Mouse (Mus musculus) forebrain, embryonic 15.5 days (tissue): ENCODE data around the gene Bcor. TPM values are rescaled to one million over a fixed set of nuclear protein-coding genes. Genes with fewer than 3 reads are reported as not detected.

Source experiments
- ATAC-seq: fragments of 200-750 bp; cut with Nextera tagmentation; replicated peaks from 2 replicates; pipeline ENCODE4 v1.8.0; 2017; ENCODE audit warnings: mild to moderate bottlenecking, moderate TSS enrichment, moderate library complexity
- H3K27ac ChIP-seq: fragments of 300-500 bp; sonication (generic); replicated peaks from 2 replicates; pipeline ENCODE4 v1.5.1; 2015; ENCODE audit warnings: mild to moderate bottlenecking, inconsistent platforms
- H3K27me3 ChIP-seq: fragments of 300-500 bp; sonication (generic); 2 replicates; pipeline ENCODE4 v1.6.1; 2015; ENCODE audit warnings: inconsistent platforms
- H3K36me3 ChIP-seq: fragments of 300-500 bp; sonication (generic); 2 replicates; pipeline ENCODE4 v1.6.1; 2015; ENCODE audit warnings: mild to moderate bottlenecking, inconsistent platforms
- H3K4me1 ChIP-seq: fragments of 300-500 bp; sonication (generic); 2 replicates; pipeline ENCODE4 v1.6.1; 2015; ENCODE audit warnings: inconsistent platforms
- H3K4me2 ChIP-seq: fragments of 300-500 bp; sonication (generic); replicated peaks from 2 replicates; pipeline ENCODE4 v1.6.1; 2015; ENCODE audit warnings: mild to moderate bottlenecking, inconsistent platforms
- H3K4me3 ChIP-seq: fragments of 300-500 bp; sonication (generic); 2 replicates; pipeline ENCODE4 v1.5.1; 2015; ENCODE audit warnings: mild to moderate bottlenecking, inconsistent platforms
- H3K9ac ChIP-seq: fragments of 300-500 bp; sonication (generic); replicated peaks from 2 replicates; pipeline ENCODE4 v1.6.1; 2015; ENCODE audit warnings: mild to moderate bottlenecking, inconsistent platforms
- H3K9me3 ChIP-seq: fragments of 300-500 bp; sonication (generic); 2 replicates; pipeline ENCODE4 v1.6.1; 2016; ENCODE audit warnings: inconsistent platforms
- WGBS: fragments of 180-500 bp; shearing (Covaris S2); methylation state at CpG from one replicate; pipeline ENCODE4 v1.1.7; 2015; ENCODE audit warnings: mixed read lengths; 5-methylcytosine and 5-hydroxymethylcytosine counted together
- polyA plus RNA-seq: library from polyadenylated mRNA; unstranded; fragments of >200 nt; fragmentation: Nextera tagmentation; extraction: Ambion mirVana; gene quantifications from 2 replicates; pipeline ENCODE4 v1.2.1, GENCODE M21; 2015

Gene Bcor
- polyA plus RNA-seq, 1 experiment from 2014 or later: 18.6 TPM

DNA sequence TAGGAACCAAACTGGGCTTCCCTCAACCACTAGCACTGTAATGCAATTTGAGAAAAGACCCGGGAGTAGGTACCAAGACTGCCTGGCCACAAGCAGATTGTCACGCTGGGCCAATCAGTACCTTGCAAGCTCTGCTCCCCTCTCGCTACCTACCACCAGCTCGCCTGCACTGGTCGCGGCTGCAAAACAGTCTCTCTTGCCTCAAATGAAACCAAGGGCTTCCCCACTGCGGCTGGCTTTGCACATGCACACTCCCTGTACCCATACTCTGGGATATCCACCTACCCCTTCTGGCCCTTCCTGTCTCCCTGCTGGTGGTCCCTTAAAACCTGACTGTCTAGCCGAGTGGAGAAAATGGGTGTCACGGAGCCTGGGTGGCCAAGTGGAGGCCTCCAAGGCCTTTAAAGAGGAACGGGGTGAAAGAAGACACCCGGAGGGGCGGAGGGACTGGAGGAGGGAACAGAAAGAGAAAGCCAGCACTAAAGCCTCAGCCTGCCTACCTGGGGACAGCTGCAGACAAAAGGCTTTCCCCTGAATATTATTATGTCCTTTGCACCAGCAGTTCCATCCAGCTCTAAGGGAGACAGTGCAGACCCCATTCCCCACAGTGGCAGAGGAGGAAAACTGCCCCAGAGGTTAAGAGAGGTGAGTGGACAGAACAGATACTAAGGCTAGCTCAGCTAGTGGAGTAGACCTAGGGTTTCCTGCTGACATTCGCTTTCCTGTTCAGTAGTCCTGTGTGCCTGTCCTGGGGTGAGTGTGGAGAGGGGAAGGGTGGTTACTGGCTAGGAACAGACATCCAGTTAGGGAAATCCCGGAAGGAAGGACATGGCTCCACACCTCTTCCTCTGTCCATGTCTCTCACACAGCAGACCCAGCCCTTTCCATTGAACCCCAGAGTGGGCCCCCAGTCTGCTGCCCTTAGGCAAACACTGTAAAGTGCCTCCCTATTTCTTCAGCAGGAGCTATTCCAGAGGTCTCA is 30.0 kb downstream of the Bcor start:
- WGBS: 27% methylated on average over 14 of the region's 14 CpGs
- Histone ChIP-seq H3K4me1 (peaks cover 43% of the 10 kb centered on the region), H3K36me3 (no peaks in the 10 kb centered on the region)

DNA sequence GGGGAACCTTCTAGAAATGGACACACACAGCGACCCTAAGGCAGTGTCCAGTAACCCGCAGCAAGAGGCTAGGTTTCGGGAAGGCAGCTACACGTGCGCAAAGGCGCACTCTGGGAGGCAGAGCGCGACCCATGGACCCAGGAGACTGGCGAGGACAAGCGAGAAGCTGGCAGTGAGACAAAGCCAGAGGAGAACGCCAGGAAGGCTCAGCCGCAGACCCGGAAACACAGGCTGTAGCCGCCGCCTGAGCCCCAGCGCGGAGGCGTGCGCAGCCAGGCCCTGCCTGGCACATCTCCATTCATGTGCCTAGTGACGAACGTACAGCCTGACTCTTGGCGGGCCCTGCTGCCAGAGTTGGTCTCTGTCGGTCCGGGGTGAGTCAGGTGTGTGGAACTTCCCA is 30.9 kb downstream of the Bcor start:
- Histone ChIP-seq H3K4me3 (peak overlapping the region; percentile 65), H3K27me3 (peaks cover 35% of the 10 kb centered on the region; the same call in 1 of the 2 replicates), H3K36me3 (no peaks in the 10 kb centered on the region), H3K9me3 (no peaks in the 10 kb centered on the region), H3K4me1 (peaks cover 38% of the 10 kb centered on the region), H3K4me2 (peak overlapping the region; percentile 63), H3K9ac (no peak overlapping the region), H3K27ac (0 out of 2 replicates have a peak overlapping the region, but pooled peaks have one; percentile 1)
- ATAC-seq: 0 out of 2 replicates have a peak, but pooled peaks have one; percentile 17
- WGBS: 9% methylated on average over 24 of the region's 24 CpGs

More for the DNA sequence above, 30.0 kb downstream of the Bcor start:
- Histone ChIP-seq H3K4me2 (no peak overlapping the region), H3K27me3 (peaks cover 35% of the 10 kb centered on the region; the same call in 1 of the 2 replicates), H3K4me3 (no peak overlapping the region), H3K27ac (no peak overlapping the region), H3K9ac (no peak overlapping the region), H3K9me3 (no peaks in the 10 kb centered on the region)
- no peak for ATAC-seq

DNA sequence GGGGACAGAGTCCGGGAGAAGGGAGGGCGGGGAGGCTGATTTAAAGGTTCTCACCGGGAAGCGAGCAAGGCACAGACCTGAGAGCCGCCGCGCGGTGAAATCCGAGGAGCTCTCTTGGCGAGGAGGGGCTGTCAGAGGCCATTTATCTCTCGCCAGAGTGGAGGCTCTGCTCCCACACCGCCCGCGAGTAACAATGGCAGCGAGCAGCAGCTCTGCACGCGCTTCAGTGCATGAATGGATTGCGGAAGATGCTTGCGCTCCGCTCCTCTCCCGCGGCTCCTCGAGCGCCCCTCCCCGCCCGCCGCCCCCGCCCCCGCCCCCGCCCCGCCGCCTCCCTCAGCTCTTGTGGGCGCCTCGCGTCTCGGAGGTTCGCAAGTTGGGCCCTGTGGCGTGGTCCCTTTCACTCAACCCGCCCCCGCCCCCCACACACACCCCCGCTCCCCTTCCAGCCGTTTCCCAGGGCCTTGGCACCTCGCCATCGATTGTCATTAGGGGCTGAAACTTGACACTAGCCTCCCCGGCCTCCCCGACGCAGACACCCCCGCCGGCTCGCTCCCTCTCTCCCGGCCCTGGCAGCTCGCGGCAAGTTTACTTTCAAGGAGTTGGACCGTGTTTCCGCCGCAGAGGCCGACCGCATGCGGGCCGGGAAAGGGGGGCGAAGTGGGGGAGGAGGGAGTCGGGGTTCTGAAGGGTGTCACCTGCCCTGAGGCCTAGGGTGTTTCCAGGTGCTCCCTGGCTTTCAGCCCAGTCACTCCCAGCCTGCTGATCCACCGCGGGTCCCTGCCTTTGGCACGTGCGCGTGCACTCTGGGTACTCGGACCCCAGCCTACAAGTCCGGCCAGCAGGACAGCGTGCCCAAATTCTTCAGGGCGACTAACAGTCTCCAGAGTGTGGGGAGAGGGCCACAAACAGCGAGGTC is 31.7 kb downstream of the Bcor start:
- Histone ChIP-seq H3K9ac (peak overlapping the region; percentile 79), H3K4me2 (peak overlapping the region; percentile 63), H3K27me3 (peaks cover 35% of the 10 kb centered on the region; the same call in 1 of the 2 replicates), H3K4me3 (peak overlapping the region; percentile 65), H3K27ac (peak overlapping the region; percentile 91), H3K36me3 (no peaks in the 10 kb centered on the region), H3K9me3 (no peaks in the 10 kb centered on the region), H3K4me1 (peaks cover 38% of the 10 kb centered on the region)
- WGBS: 2% methylated on average over 53 of the region's 72 CpGs
- peak; percentile 78 for ATAC-seq

DNA sequence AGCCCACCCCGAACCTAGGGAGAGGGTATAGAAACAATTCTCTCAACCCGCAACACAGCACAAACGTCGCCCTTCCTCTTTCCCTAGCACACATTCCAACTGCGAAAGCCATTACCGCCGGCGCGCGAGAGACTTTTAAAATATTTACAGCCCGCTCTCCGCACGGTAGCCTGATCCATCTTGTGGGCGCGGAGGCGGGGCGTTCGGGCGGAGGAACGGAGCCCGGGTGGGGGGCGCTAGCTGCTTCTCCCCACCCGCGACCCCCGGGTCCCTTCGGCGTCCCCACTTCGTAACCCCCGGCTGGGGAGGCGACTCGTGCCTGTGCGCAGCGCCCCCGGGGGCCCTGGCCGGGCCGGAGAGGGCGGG is 32.4 kb downstream of the Bcor start:
- peaks cover 35% of the 10 kb centered on the region; the same call in 1 of the 2 replicates for H3K27me3 ChIP-seq
- WGBS: 3% methylated on average over 31 of the region's 37 CpGs
- peak overlapping the region; percentile 91 for H3K27ac ChIP-seq
- ATAC-seq: peak; percentile 31
- peaks cover 40% of the 10 kb centered on the region for H3K4me1 ChIP-seq
- peak overlapping the region; percentile 79 for H3K9ac ChIP-seq
- H3K36me3 ChIP-seq: no peaks in the 10 kb centered on the region
- no peaks in the 10 kb centered on the region for H3K9me3 ChIP-seq
- peak overlapping the region; percentile 63 for H3K4me2 ChIP-seq
- peak overlapping the region; percentile 65 for H3K4me3 ChIP-seq

DNA sequence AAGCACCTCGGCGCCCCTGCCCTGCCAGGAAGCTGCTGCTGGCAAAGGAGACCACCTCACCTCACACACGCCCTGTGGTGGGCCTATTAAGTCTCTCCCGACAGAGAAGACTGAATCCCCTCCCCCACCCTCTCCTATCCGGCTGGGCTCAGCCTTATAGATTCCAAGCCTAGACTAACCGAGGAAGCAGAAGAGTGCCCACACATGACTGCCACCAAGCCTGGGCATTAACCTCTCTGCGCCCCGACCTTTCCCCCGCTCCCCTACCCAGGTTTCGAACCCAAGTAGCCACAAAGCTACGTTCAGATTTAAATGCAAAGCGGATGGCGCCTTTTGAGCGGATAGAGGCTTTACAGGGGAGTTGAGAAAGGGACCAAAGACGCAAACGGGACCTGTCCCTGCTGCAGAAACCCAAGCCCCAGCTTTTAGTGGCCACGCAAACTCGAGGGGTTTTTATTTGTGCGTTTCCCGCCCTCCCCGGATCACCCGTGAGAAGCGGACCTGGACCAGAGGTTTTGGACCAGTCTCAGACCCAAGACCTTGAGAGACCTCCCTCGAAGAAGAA is 33.0 kb downstream of the Bcor start:
- Histone ChIP-seq H3K27ac (no peak overlapping the region; the same call in 1 of the 2 replicates), H3K9me3 (no peaks in the 10 kb centered on the region), H3K4me3 (peak overlapping the region; percentile 65), H3K4me2 (peak overlapping the region; percentile 63), H3K9ac (peak overlapping the region; percentile 79), H3K4me1 (peaks cover 41% of the 10 kb centered on the region), H3K36me3 (no peaks in the 10 kb centered on the region), H3K27me3 (peaks cover 32% of the 10 kb centered on the region; the same call in 1 of the 2 replicates)
- ATAC-seq: no peak
- WGBS: 7% methylated on average over 24 of the region's 24 CpGs

DNA sequence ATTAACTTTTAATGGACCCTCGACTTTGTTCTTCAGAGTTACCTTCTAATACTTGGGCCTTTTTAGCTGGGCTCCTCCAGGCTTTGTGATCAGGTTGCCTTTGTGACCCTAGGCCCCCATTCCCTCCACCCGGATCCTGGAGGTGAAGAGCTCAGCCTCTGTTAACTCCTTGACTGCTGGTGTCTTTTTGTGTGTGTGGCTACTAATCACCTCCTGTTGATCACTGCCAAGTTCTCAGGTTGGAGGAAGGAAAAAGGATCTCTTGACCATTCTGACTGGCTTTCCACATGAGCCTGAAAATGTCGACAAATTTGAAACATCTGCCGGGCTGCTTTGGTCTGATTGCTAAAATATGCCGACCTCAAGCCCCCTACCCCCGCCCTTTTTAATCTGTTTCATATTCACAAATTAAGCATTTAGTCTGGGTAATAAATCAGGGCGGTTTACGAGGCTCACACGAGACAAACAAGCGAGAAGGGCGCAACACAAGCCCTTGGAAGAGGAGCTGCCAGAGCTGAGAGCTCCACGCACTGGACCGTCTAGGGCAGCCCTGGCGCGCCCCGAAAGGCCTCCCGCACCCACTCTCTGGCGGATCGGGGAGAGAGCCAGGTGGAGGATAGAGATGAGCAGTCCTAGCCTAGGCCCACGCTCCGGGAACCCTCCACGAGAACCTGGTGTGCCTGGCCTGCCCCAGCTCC is 33.6 kb downstream of the Bcor start:
- no peak overlapping the region for H3K27ac ChIP-seq
- no peak for ATAC-seq
- H3K4me1 ChIP-seq: peaks cover 41% of the 10 kb centered on the region
- peak overlapping the region; percentile 79 for H3K9ac ChIP-seq
- H3K4me2 ChIP-seq: peak overlapping the region; percentile 63
- H3K36me3 ChIP-seq: no peaks in the 10 kb centered on the region
- peak overlapping the region; percentile 65 for H3K4me3 ChIP-seq
- peaks cover 30% of the 10 kb centered on the region; the same call in 1 of the 2 replicates for H3K27me3 ChIP-seq
- 17% methylated on average over 21 of the region's 22 CpGs for WGBS
- no peaks in the 10 kb centered on the region for H3K9me3 ChIP-seq

DNA sequence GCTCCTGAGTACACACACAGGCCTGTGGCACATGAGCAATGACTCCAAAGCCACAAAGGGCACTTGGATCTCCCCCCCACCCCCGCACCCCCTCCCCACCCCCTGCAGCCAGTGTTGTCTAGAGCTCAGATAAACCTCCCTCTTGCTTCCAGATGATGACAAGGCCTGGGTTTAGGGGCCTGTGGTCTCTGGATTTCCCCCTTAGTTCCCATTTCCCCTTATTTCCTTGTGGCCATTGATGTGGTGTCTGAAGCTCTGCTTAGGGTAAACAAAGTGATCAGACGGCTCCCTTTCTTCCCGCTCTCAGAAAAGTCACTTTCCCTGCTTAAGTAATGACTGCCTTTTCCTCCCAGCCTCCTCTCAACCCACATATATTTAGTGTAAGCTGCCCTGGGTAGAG is 35.6 kb downstream of the Bcor start:
- H3K9me3 ChIP-seq: no peaks in the 10 kb centered on the region
- no peak overlapping the region for H3K4me2 ChIP-seq
- H3K27me3 ChIP-seq: peaks cover 14% of the 10 kb centered on the region; the same call in 1 of the 2 replicates
- 20% methylated on average over 3 of the region's 3 CpGs for WGBS
- H3K9ac ChIP-seq: no peak overlapping the region
- peaks cover 41% of the 10 kb centered on the region for H3K4me1 ChIP-seq
- ATAC-seq: no peak
- no peak overlapping the region for H3K4me3 ChIP-seq
- H3K36me3 ChIP-seq: no peaks in the 10 kb centered on the region
- no peak overlapping the region for H3K27ac ChIP-seq

DNA sequence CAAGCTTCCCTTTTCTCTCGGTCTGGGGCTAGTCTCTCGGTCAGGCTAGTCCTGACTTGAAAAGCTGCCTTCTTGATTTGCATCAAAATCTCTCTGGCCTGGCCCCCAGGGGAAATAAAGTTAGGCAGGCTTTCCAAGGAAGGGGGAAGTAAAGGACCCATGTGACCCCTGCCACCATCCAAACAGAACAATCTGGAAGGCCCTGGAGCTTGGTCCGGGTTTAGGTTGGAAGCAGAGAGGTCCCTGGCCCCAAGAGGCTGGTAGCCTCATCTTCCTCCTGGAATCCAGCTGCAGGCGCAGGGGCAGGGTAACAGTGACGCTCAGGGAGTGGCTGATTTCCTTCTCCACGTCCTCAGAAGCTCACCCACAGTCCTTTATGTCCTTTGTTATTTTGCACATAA is 36.5 kb downstream of the Bcor start:
- WGBS: 20% methylated on average over 6 of the region's 6 CpGs
- Histone ChIP-seq H3K4me3 (no peak overlapping the region), H3K27ac (no peak overlapping the region), H3K4me2 (no peak overlapping the region), H3K4me1 (peaks cover 32% of the 10 kb centered on the region), H3K36me3 (no peaks in the 10 kb centered on the region), H3K9ac (0 out of 2 replicates have a peak overlapping the region, but pooled peaks have one; percentile 22), H3K9me3 (no peaks in the 10 kb centered on the region), H3K27me3 (peaks cover 10% of the 10 kb centered on the region; the same call in 1 of the 2 replicates)
- no peak for ATAC-seq

DNA sequence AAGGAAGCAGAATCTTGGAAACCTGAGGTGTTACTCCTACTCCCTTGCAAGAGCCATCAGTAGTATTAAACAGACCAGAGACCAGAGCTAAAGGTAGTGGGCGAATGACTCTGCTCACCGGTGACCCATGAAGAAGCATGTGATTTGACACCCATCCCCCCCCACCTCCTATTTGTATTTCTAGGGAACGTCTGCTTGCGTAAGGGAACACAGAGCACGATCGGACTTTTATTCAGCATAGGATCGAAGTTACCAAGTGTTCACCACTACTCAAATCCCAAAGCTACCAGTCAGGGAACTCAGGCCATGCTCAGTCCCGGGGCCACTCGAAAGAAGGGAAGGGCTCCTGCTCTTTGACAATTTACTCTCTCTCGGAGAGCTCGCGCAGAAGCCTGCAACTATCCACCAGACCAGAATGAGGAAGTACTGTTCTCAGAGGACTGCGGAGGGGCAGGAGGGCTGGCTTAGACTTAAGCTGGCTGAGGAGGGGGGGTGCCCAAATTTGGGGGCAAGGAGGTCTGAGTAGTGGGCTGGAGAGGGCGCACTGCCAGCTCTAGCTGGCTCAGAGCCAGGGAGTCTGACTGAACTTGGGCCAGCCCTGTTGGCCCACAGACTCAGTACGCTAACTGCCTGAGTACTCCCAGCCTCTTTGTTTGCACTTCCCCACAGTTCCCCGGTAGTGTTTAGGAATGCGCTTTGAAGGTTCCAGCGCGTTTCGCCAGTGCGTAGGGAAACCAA is 37.4 kb downstream of the Bcor start:
- no peak overlapping the region for H3K4me3 ChIP-seq
- no peaks in the 10 kb centered on the region for H3K9me3 ChIP-seq
- H3K4me1 ChIP-seq: peaks cover 30% of the 10 kb centered on the region
- peak; percentile 57; the same call in 1 of the 2 replicates for ATAC-seq
- no peaks in the 10 kb centered on the region for H3K36me3 ChIP-seq
- WGBS: 17% methylated on average over 21 of the region's 21 CpGs
- H3K27ac ChIP-seq: no peak overlapping the region
- peak overlapping the region; percentile 28 for H3K4me2 ChIP-seq
- H3K9ac ChIP-seq: no peak overlapping the region
- H3K27me3 ChIP-seq: peaks cover 10% of the 10 kb centered on the region; the same call in 1 of the 2 replicates

DNA sequence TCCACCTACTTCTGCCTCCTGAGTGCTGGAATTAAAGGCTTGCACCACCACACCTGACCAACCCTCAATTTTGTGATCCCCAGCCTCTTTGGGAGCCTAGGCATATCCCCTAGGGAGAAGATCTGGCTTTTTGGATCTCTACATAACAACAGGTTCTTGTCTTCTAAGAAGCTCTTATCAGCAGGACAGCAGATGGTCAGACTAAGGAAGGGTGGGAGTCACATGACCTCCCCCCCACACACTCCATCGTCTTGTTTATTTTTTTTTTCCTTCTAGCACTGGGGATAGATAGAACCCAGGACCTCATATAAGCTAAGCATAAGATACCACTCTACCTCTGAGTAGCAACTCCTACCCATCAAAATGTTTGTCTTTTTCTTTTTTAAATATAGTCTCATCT is 40.7 kb downstream of the Bcor start:
- Histone ChIP-seq H3K27ac (no peak overlapping the region), H3K9ac (no peak overlapping the region), H3K36me3 (no peaks in the 10 kb centered on the region), H3K4me2 (no peak overlapping the region), H3K4me3 (no peak overlapping the region), H3K27me3 (no peaks in the 10 kb centered on the region), H3K9me3 (no peaks in the 10 kb centered on the region), H3K4me1 (peaks cover 18% of the 10 kb centered on the region)
- ATAC-seq: no peak
- 23% methylated on average over 1 of the region's 1 CpGs for whole genome bisulfite sequencing
